Mouse (Mus musculus) 416B (cell line): ENCODE data around the gene Fam110c.

ENCODE experiments used
- DNase-seq: peaks from one replicate; pipeline ENCODE4 v3.0.0; 2011; ENCODE audit warnings: low read depth

Fam110c gene

DNA sequence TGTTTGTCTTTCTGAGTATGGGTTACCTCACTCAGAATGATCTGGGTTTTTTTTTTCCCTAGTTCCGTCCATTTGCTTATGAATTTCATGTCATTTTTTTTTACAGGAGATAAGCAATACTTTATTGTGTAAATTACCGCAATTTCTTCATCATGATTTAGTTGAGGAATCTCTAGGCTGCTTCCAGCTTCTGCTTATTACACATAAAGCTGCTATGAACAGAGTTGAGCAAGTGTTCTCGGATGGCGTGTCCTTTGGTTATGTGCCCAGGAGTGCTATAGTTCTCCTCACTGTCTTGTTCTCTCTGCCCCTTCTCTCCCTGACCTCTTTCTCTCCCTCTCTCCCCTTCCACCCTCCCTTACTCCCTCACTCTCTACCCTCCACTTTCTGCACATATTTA lies 28.2 kb downstream of the Fam110c start:
- DNase-seq: peak; percentile 67

DNA sequence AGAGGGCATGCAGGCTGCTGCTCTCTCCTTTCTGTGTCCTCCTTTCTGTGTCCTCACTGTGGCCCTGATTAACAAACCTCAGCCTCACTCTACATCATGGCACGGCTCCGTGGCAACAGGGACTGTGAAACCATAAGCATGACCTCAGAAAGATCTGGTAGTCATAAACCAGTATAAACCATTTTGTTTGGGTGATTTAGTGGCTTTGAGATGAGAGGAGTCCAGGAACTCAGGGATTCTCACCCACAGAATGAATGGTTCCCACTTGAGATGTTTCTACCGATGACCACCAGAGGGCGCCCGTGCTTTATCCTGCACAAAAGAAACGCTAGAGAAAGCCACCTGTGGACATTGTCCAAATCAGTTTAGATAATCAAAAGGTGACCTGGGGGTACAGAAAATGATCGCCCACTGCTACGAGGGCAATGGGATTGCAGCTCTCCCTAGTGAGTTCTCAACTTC lies 42.4 kb downstream of the Fam110c start:
- DNase-seq: peak; percentile 56

DNA sequence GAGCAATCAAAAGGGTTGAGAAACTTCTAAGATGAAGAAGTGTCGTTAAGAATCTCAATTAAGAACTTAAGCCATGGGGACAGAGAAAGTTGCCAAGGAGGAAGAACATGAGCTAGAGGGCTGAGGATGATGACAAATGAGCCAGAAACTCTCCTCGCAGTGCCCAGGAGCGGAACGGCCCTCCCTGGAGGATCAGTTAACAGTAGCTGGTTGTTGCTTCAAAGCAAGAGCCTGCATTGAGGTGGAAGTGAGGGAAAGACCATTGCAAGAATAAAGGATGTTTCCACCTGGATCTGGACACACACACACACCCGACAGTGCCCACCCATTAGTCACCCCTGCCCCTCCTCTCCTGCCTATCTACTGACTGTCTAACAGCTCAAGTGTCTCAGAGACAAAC lies 46.9 kb downstream of the Fam110c start:
- DNase-seq: no peak

DNA sequence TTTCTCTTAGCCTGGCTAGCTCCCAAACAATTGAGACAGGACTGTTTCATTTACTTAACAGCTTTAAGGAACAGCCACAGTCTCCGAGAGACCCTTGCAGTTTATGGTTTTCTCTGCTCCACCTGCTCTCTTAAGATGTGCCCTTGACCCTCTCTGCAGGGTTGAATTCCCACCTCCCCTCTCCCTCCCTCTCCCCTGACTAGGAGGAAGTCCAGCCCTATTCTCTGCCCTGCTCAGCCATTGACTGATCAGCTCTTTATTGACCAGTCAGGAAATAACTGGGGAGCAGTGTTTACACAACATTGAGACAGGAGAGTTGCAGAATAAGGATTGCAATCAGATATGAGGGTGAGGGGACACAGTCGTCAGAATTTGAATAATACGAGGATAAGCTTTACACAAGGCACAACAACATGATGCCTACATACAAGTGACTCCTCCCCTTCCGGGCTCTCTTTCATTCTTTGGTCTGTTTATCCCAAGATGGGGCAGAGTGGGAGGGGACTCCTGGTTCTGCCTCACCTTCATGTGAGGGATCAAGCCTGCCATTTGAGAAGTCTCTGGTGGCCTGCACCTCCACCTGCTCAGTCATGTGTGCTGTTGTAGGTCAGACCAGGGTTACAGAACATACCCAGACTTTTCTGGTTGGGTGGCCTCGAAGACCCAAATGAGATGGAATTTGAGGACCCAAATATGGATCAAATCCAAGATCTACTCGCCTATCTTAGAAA lies 49.4 kb downstream of the Fam110c start:
- no peak for DNase-seq

DNA sequence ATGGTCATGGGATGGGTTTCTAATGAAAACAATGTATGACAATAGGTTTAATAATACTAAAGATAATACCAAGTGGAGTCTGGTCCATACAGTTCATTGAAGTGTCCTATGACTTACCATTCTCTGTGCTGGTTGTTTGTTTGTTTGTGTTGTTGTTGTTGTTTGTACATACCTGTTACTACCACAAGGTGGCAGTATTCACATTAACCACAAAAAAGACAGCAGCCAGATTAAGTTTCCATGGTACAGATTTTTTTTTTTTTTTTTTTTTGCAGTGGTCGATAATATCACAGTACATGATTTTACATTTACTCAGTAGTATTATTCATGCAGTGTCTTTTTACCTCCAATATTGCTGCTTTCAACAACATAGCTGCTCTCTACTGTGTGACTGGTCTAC lies 52.4 kb downstream of the Fam110c start:
- DNase-seq: no peak

DNA sequence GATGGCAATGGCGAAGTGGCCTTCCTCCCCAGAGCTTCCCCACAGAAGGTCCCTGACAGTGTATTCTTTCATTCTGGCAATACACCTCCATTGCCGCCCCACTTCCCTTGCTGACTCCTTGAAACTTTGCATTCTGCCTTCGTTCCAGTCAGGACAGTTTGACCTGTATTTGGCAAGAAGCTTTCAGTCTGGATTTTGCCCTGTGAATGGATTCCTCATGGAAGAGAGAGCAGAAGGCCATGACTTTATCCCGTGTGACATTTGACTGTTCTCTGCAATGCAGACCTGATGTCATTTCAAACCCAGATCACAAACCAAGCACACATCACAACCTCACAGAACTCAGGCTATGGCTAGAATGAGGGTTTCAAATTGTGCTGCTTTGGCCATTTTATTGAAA lies 55.9 kb downstream of the Fam110c start:
- no peak for DNase-seq
